Mouse (Mus musculus): Measurements from ENCODE around the gene B4galt4.

DNA sequence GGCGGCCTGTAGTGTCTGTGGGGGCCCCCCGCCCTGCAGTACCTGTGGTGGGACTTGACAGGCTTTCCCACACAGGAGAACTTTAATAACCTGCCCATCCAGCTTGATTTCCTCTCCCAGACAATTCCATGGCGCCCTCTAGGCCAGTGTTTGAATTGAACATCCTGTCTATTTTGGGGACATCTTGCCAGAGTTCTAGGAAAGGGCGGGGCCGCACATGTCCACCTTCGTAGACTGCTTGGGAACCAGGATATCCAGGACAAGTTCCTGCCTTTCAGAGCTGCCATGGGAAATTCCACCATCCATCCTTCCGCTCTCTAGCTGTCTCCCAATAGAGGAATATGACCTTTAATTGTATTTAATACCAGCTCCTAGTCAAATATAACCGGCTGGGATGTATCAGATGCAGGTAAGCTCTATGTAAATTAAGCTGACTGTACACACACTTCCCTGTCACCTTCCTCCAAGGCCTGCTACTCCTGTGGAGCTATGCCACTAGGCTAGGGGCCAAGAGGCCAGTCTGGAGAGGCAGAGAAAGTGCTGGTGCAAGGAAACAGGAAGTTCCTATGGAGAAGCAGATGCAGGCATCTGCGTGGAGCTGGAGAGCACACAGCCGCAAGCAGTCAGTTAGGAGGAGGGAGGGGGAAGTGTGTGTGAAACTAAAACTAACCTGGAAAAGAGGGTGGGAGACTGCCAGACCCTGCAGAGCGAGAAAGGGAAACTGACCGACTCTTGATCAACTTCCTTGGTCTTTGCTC is 16.2 kb downstream of the B4galt4 start:
- no peak for TF ChIP-seq CTCF (IDR thresholded peaks at IDR 0.05; ENCODE audit: borderline replicate concordance, control insufficient read depth, extremely low read depth, insufficient read depth, low read length, poor library complexity)
- TF ChIP-seq POLR2A (IDR thresholded peaks at IDR 0.05; ENCODE audit: control insufficient read depth, extremely low read depth, insufficient read depth, low read length, poor library complexity): no peak

All from thymus, adult 2 months (tissue).